Mouse (Mus musculus): ENCODE measurements around the gene Zic5.

DNA sequence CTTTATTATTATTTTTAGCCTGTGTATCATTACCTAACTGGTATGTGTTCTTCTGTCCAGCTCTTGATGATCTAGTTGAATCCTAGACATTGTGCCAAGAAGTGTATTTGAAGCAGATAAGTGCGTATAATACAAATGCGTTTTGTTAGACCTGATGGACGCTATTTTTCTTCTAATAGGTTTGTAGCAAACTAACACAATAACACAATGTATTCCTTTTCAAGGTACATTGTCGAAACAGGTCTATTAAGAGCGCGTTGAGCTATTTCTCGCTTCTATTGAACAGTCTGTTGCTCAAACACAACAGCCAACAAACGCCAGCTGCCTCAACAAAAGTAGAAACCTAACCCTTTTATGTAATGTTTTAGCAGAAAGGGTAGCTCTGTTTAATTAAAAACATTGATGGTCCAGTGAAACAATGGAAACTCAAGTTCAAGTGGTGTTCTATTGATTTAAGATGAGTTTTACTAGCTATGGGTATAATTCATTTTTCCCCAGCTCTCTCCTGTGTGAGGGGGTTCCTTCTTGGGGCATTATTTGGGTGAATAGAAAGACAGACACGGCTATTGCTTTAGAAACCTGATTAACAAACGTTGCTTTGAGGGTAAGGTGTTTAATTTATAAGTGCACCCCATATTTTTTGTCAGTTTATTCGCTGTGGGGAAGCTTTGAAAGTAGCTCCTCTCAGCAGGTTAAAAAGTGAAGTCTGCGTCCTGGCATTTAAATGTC is 24.4 kb upstream of the Zic5 start:
- TF ChIP-seq CTCF (IDR thresholded peaks at IDR 0.05) = no peak
- TF ChIP-seq EP300 (IDR thresholded peaks at IDR 0.05) = no peak
